Mouse (Mus musculus) R1 (cell line): Measurements from ENCODE around the gene Lrrc41.

Experiments used
- DNase-seq: peaks from one replicate; pipeline ENCODE4 v3.0.0-alpha.2; 2018; ENCODE audit warnings: low read depth, low spot score

The Lrrc41 gene

GRCm38 (mm10) chr4:116074861-116075620 lies at the start of gene Lrrc41, which contains the start of gene Uqcrh:
Gene Lrrc41 (plus strand): TSS chr4:116075269.
Gene Uqcrh (minus strand): TSS chr4:116075071.
- DNase-seq, result peak; percentile 97

DNA sequence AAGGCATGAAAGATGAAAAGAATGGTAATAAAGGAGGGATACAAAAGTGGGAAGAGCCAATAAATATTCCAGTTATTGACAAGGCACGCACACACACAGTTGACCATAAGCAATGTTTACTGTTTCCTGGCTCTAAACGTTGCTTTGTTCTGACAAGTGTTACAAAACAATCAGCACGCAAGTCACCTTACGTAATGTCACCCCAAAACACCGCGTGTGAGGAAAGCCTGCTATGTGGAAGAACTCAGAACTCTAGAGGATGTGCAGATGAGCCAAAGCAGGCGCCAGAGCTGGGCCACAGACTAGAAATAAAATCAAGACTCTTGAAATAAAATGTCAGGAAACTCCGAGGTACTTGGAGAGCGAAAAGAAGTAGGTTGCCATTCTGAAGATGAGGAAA lies 42.2 kb upstream of the Lrrc41 start:
- DNase-seq, result no peak

DNA sequence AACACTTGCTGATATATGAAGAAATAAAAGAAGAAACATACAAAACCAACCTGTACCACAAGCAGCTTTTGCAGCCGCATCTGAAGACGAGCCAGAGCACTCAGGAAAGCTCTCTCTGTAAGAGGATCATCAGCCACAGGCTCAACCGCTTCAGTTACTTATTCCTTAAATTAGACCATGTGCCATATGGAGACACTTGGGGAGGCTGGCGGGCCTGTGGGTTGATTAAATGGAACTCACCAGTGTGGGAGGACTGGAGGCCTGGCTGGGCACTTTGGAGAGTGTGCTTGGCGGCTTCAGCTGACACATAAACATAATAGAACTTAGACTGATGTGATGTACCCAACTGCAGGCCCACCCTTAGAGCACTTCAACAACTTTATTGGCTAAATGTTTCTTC lies 41.7 kb upstream of the Lrrc41 start:
- no peak for DNase-seq

GRCm38 (mm10) chr4:116040466-116040865 lies 34.6 kb upstream of the Lrrc41 start:
- DNase-seq, result no peak

- DNase-seq, result no peak
Measured at GRCm38 (mm10) chr4:116042186-116042585, 32.9 kb upstream of the Lrrc41 start.

- no peak for DNase-seq
Measured at GRCm38 (mm10) chr4:116046604-116047003, 28.5 kb upstream of the Lrrc41 start.

DNA sequence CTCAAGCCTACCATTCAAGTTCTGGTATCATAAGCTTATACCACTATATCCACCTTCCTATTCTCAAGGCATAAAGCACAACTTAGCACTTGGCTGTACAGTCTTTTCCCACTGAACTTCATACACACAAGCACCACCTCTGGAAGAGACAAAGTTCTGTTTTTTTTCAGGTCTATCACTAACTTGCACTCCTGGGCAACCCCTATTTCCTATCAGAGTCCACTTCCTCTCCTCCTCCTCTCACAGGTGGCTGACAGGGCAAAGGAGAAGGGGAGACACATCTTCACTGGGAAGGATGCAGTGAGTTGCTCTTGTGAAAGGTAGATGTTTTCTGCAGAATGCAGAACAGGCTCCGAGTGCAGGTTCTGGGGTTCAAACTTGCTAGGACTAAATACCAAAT lies 27.4 kb upstream of the Lrrc41 start:
- no peak for DNase-seq

DNA sequence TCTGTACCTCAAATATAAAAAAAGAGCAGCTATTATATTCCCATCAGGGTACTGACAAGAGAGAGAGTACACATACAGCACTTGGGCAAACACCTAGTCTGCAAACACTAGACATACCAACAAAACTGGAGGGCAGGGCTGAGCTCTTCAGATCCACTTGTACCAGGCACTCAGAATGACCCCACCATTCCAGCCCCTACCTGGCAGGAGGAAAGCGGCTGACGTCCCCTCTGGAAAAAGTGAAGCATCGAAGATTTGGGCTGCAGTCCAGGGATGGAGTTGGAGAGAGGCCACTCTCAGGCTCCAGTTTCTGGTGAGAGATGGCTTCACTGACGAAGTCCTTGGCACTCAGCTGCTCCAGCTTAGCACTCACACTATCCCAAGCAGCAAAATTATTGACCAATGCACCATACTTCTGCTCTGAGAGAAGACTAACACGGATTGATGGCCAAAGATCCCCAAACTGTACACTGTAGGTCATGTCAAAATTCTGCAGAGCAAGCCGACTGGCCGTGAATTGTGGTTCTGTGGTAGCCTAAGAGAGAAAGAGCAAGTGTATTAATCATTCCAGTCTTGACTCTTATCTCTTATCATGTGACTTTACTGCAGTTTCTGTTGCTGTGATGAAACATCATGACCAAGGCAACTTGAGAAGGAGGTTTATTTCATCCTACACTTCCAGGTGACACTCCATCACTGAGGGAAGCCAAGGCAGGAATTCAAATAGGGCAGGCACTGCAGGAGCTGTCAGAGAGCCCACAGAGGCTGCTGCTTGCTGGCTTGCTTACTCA lies 26.7 kb upstream of the Lrrc41 start:
- no peak for DNase-seq

DNA sequence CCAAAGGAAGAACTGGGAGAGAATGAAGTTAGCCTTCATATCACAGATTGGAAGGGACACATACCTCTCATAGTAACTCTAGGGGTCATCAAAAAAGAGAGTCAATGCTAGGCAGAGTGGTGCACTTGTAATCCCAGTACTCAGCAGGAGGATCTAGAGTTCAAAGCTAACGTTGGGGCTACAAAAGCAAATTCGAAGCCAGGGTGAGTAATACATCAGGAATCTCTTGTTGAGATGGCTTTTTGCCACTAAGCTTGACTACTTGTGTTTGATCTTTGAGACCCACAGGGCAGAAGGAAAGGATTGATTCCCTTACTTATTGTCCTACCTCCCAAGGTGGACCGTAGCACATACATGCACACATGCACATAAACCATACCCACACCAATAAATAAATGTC lies 25.9 kb upstream of the Lrrc41 start:
- DNase-seq, result no peak

- peak; percentile 53 for DNase-seq
Measured at GRCm38 (mm10) chr4:116052526-116053293, 22.4 kb upstream of the Lrrc41 start.

GRCm38 (mm10) chr4:116053399-116053961 lies 21.6 kb upstream of the Lrrc41 start, which contains the start of gene Nsun4:
Gene Nsun4 (minus strand): TSS chr4:116053876.
- peak; percentile 97 for DNase-seq

GRCm38 (mm10) chr4:116057559-116057958 lies 17.5 kb upstream of the Lrrc41 start:
- peak; percentile 72 for DNase-seq

DNA sequence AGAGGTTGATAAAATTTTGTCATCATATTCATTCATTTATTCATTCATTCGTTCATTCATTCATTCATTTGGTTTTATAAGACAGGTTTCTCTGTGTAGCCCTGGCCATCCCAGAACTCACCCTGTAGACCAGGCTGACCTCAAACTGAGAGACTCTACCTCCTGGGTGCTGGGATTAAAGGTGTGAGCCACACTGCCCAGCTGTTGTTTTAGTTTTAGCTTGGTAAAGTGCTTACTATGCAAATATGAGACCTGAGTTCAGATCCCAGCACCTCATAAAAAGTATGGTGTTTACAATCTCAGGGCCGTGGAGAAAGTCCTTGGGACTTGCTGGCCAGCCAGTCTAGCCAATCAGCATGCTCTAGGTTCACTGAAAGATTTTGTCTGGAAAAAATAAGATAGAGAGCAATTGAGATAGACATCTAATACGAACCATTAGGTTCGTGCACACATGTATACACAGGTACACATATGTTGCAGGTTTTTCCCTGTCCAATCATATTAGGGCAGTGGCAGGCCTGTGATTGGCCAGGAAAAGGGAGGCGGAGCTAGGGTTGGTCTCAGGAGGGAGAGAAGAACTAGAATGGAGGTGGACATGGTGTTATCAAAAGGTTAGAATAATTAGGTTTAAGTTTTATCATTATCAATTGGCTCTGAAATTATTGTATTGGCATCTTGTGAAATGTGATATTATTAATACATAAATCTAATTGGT lies 15.9 kb upstream of the Lrrc41 start:
- DNase-seq, result peak; percentile 82

DNA sequence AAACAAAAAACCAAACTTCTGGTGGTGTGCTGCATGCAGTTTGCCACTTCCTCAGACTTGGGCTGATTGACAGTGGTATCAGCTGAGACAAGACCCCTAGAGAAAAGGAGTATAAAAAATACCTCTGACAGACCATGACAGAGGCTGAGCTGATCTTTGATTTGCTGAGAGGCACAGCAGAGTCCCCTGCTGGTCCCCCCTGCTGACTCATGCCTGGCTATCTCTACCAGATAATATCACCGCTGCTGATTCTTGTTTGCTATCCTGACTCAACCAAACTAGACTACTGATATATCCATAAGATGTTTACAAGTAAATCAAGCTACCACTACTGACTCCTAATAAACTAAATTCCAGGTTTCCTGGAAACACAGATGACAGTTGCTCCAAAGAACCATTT lies 11.2 kb upstream of the Lrrc41 start:
- no peak for DNase-seq

GRCm38 (mm10) chr4:116070116-116070515 lies 5.0 kb upstream of the Lrrc41 start:
- DNase-seq, result no peak

DNA sequence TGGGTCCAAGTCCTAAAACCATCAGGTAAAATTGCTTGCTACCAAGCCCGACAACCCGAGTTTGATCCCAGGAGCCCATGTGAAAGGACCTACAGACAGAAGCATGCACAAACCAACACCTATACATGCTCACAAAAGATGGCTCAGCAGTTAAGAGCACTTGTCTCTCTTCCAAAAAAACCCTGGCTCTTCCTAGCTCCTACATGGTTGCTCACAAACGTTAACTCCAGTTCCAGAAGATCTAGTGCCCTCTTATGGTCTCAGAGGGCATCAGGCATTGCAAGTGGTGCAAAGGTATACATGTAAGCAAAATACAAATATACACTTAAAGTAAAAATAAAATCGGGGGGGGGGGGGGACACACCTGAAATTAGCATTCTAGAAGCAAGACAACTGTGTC lies 1.9 kb upstream of the Lrrc41 start:
- DNase-seq, result no peak

GRCm38 (mm10) chr4:116074145-116074675 lies 859 bp upstream of the Lrrc41 start:
- no peak for DNase-seq

DNA sequence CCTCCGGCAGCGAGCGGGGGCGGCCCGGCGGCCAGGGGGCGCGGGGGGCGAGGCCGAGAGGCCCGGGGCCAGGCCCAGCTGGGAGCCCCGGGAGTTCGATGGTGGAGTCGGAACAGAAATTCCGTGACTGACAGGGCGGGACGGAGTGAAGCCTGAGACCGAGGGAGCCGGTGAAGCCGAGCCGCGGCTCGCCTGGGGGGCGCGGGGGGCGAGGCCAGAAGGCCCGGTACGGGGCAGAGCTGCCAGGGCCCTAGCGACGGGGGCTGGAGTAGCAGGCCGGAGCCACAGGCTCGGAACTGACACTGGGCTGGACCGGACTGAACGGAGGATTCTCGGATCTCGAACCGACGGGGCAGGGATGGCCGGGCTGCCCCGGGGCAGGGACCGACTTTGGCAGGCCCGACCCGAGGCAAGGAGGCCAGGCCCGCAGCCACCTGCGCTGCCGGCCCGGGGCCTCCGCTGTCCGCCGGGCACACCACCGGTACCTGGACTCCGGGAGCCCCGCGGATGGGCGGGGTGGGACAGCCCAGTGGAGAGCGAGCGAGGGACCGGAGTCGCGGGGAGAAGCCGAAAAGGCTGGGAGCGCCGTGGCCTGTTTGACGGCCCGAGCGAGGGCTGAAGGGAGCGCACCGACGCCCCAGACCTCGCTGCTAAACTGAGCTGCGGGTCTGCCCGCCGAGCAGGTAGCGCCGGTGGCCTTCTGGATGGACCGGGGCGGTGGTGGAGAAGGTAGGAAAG lies 731 bp downstream of the Lrrc41 start:
- peak; percentile 77 for DNase-seq

GRCm38 (mm10) chr4:116076369-116077231 lies 1.5 kb downstream of the Lrrc41 start:
- peak; percentile 27 for DNase-seq
